Mouse (Mus musculus) stomach, postnatal 0 days (tissue): ENCODE measurements at regions not wholly inside any gene's neighbourhood (a gene's known extent, or its start where the extent isn't known, plus 50 kb on each side); places are given as distances from the start of the nearest gene placed in this dataset.

ENCODE experiments used
- ATAC-seq: fragments of 200-750 bp; cut with Nextera tagmentation; 2 replicates; pipeline ENCODE4 v1.8.0; 2017; ENCODE audit not compliant: low FRiP score, low TSS enrichment
- DNase-seq: peaks from one replicate; pipeline ENCODE4 v3.0.0-alpha.2; 2016; ENCODE audit warnings: low spot score
- H3K27ac ChIP-seq: fragments of 300-500 bp; sonication (generic); replicated peaks from 2 replicates; pipeline ENCODE4 v1.5.1; 2014; ENCODE audit warnings: mild to moderate bottlenecking, control low read depth
- H3K27me3 ChIP-seq: fragments of 300-500 bp; sonication (generic); 2 replicates; pipeline ENCODE4 v1.6.1; 2014; ENCODE audit warnings: low read length; ENCODE audit not compliant: control insufficient read depth, insufficient read depth
- H3K36me3 ChIP-seq: fragments of 300-500 bp; sonication (generic); 2 replicates; pipeline ENCODE4 v1.6.1; 2014; ENCODE audit warnings: low read length, mixed read lengths; ENCODE audit not compliant: control insufficient read depth, insufficient read depth
- H3K4me1 ChIP-seq: fragments of 300-500 bp; sonication (generic); replicated peaks from 2 replicates; pipeline ENCODE4 v1.6.1; 2014; ENCODE audit warnings: antibody characterized with exemption; ENCODE audit not compliant: control insufficient read depth, insufficient read depth
- H3K4me2 ChIP-seq: fragments of 300-500 bp; sonication (generic); replicated peaks from 2 replicates; pipeline ENCODE4 v1.6.1; 2014; ENCODE audit warnings: low read depth, mild to moderate bottlenecking, control low read depth, moderate library complexity
- H3K4me3 ChIP-seq: fragments of 300-500 bp; sonication (generic); 2 replicates; pipeline ENCODE4 v1.5.1; 2014; ENCODE audit warnings: low read depth, low read length, control low read depth
- H3K9ac ChIP-seq: fragments of 300-500 bp; sonication (generic); 2 replicates; pipeline ENCODE4 v1.6.1; 2014; ENCODE audit warnings: mild to moderate bottlenecking, low read length, control low read depth, mixed read lengths
- H3K9me3 ChIP-seq: fragments of 300-500 bp; sonication (generic); 2 replicates; pipeline ENCODE4 v1.6.1; 2016; ENCODE audit warnings: low read length; ENCODE audit not compliant: control insufficient read depth
- CTCF ChIP-seq: IDR thresholded peaks from 2 replicates; pipeline ENCODE4 v1.5.1; 2016; ENCODE audit warnings: antibody characterized with exemption, low read depth, mild to moderate bottlenecking, moderate library complexity
- EP300 ChIP-seq: optimal IDR thresholded peaks from 2 replicates; pipeline ENCODE3; 2016; ENCODE audit warnings: antibody characterized with exemption
- WGBS: fragments of 180-500 bp; shearing (Covaris S2); extraction: QIAGEN DNeasy Blood & Tissue Kit; methylation state at CpG from one replicate; pipeline ENCODE4 v1.1.7; 2014; 5-methylcytosine and 5-hydroxymethylcytosine counted together

DNA sequence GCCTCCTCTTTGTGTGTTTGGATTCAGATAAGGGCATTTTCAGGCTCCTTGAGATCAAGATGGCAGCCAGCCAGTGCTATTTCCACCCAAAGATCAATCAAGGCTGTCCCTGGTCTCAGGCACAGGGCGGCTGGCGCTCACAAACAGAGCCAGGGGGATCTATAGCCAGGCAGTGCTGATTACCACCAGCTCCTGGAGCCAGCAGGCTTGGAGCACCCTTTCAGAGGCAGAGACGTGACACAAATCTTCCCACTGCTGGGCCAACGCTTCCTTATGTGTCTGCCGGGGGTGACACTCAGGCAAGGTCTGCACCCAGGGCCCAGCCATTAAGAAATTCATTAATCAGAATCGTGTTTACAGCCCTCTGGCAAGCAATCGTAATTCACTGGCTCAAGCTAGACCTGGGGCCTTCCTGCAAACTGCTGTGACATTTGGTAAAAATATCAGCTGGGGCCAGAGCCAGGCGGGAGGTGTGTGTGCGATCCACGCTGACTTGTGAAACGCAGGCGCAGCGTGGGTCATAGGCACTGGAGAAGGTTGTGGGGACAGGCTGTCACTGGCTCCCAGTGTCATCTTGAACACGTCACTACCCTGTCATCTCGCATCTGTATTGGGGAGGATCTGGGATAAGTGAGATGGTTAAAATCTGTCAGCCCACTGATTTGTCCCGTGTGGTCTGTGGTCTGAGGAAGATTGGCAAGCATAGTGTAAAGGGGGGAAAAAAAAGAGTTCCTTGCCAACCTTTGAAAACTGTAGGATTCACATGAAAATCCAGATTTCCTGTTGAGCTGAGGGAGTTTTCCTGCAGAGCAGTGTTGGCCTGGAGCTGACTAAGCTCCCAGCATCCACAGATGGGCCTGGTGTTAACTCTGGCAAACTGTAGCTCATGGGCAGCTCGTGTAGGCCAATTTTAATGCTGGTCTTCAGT, 56.5 kb upstream of the Tle3 start:
- Histone ChIP-seq H3K4me1 (peaks cover 9% of the 10 kb centered on the region; the same call in 1 of the 2 replicates), H3K4me2 (no peak overlapping the region), H3K36me3 (no peaks in the 10 kb centered on the region), H3K9me3 (no peaks in the 10 kb centered on the region), H3K4me3 (no peak overlapping the region), H3K27me3 (no peaks in the 10 kb centered on the region), H3K9ac (no peak overlapping the region), H3K27ac (peak overlapping the region; percentile 24; the same call in 1 of the 2 replicates)
- DNase-seq: no peak
- ATAC-seq: peak; percentile 9; the same call in 1 of the 2 replicates
- TF ChIP-seq CTCF (no peak), EP300 (no peak)
- WGBS: 35% methylated on average over 17 of the region's 17 CpGs

DNA sequence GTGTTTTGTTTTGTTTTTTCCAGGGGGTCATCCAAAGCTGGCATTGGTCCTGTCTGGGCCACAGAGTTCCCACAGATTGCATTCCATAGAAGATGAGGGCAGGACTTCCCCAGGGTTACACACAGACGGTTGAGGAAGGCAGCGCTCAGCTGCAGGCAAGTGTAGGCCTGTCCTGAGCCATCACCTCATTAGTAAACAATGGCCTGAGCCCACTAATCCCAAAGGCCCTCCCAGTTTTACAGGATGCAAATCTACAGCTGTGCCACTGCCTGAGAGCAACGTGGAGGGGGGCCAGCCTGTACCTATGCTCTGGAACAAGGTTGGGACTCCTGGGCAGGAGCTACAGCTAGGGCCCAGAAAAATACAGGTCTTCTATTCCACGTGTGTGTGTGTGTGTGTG, 55.7 kb upstream of the Tle3 start:
- Histone ChIP-seq H3K36me3 (no peaks in the 10 kb centered on the region), H3K4me1 (peaks cover 9% of the 10 kb centered on the region; the same call in 1 of the 2 replicates), H3K27me3 (no peaks in the 10 kb centered on the region), H3K9ac (no peak overlapping the region), H3K4me3 (no peak overlapping the region), H3K9me3 (no peaks in the 10 kb centered on the region), H3K27ac (no peak overlapping the region), H3K4me2 (no peak overlapping the region)
- DNase-seq (no peak), ATAC-seq (no peak)
- no peak for TF ChIP-seq CTCF
- no peak for TF ChIP-seq EP300
- WGBS: 40% methylated on average over 4 of the region's 4 CpGs

DNA sequence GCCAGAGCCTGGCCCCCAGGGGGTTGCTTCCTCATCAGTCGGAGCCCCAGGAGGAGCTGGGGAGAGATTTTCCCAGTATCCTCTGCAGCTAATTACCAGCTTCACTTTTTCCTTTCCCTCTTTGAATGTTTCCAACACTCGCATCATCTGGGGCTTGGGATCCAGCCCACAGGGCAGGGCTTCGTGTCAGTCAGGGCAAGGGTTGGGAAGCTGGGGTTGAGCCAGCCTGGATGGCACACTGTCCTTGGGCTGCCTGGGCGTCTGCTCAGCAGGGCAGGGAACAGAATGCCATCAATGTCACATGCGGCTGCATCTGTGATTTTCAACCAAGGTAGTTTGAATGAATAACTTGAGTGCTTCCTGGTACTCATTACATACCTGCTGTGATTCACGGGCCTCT, 52.4 kb upstream of the Tle3 start:
- H3K9me3 ChIP-seq: no peaks in the 10 kb centered on the region
- TF ChIP-seq EP300 (no peak), CTCF (no peak)
- H3K27ac ChIP-seq: no peak overlapping the region
- H3K36me3 ChIP-seq: no peaks in the 10 kb centered on the region
- no peak for ATAC-seq
- H3K4me2 ChIP-seq: no peak overlapping the region
- no peak for DNase-seq
- 77% methylated on average over 6 of the region's 6 CpGs for WGBS
- H3K27me3 ChIP-seq: peaks cover 2% of the 10 kb centered on the region; the same call in 1 of the 2 replicates
- H3K4me1 ChIP-seq: peaks cover 15% of the 10 kb centered on the region; the same call in 1 of the 2 replicates
- no peak overlapping the region for H3K9ac ChIP-seq
- H3K4me3 ChIP-seq: no peak overlapping the region

DNA sequence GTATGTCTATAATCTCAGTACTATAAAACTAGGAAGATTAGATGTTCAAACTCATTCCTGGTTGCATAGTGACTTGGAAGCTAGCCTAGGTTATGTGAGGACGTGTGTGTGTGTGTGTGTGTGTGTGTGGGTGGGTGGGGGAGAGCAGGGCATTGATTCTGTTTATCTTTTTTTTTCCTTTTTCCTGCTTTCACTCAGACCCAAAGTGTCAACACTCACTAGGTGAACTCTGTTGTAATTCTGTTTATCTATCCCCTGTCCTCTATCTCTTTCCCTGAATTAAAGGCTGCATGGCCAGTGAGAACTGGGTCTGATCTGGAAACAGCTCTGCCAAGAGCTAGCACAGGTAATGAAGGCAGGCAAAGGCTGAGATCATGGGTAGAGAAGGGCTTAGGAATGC, 50.9 kb upstream of the Tle3 start:
- Histone ChIP-seq H3K4me3 (no peak overlapping the region), H3K36me3 (no peaks in the 10 kb centered on the region), H3K9me3 (no peaks in the 10 kb centered on the region), H3K9ac (no peak overlapping the region), H3K4me1 (peaks cover 6% of the 10 kb centered on the region; the same call in 1 of the 2 replicates), H3K4me2 (no peak overlapping the region), H3K27ac (no peak overlapping the region), H3K27me3 (peaks cover 2% of the 10 kb centered on the region; the same call in 1 of the 2 replicates)
- no peak for TF ChIP-seq EP300
- no peak for TF ChIP-seq CTCF
- DNase-seq: no peak
- 48% methylated on average over 1 of the region's 1 CpGs for WGBS
- no peak for ATAC-seq

DNA sequence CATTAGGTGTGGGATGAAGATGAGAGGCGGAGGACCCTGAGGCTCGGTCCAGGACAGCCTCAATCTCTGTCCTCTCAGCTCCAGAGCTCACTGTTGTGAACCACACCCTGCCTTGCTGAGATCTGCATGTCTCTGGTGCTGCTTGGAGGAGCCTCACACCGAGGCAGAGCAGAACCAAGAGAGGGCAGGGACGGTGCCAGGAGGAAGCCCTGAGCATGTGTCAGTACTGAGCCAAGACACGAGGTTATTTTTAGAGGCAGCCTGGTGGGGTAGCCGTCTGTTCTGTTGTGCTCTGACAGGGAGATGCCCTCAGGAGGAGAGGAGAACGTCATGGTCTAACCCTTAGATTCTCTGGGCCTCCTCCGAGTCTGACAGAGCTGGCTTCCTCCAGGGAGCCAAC, 50.3 kb upstream of the Tle3 start:
- DNase-seq (no peak), ATAC-seq (peak; percentile 14; the same call in 1 of the 2 replicates)
- no peak for TF ChIP-seq EP300
- TF ChIP-seq CTCF: no peak
- no peaks in the 10 kb centered on the region for H3K9me3 ChIP-seq
- H3K4me1 ChIP-seq: 0 out of 2 replicates have a peak, but pooled peaks cover 6% of the 10 kb centered on the region
- no peak overlapping the region for H3K4me2 ChIP-seq
- no peak overlapping the region for H3K27ac ChIP-seq
- H3K9ac ChIP-seq: no peak overlapping the region
- H3K4me3 ChIP-seq: no peak overlapping the region
- WGBS: 45% methylated on average over 8 of the region's 8 CpGs
- H3K27me3 ChIP-seq: peaks cover 2% of the 10 kb centered on the region; the same call in 1 of the 2 replicates
- no peaks in the 10 kb centered on the region for H3K36me3 ChIP-seq

DNA sequence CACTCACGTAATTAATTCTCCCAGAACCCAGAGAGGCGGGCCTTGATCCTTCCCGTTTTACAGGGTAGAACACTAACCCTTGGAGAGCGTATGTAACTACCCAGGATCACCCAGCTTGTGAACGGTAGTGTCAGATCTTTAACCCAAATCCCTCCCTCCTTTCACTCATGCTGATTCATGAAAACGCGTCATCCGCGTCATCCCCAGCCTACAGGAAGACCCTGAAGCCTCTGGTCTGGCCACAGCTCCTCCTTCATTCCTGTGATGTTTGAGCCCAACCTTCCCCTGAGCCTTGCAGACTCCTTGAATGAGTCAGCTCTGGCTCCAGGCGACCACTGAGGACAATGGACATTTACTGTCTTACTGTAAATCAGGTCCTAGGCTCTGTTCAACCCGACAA, 49.8 kb upstream of the Tle3 start:
- ATAC-seq (peak; percentile 39; the same call in 1 of the 2 replicates), DNase-seq (no peak)
- WGBS: 61% methylated on average over 11 of the region's 11 CpGs
- Histone ChIP-seq H3K9me3 (no peaks in the 10 kb centered on the region), H3K27me3 (peaks cover 2% of the 10 kb centered on the region; the same call in 1 of the 2 replicates), H3K4me1 (0 out of 2 replicates have a peak, but pooled peaks cover 6% of the 10 kb centered on the region), H3K27ac (no peak overlapping the region), H3K4me2 (no peak overlapping the region), H3K36me3 (no peaks in the 10 kb centered on the region), H3K9ac (no peak overlapping the region), H3K4me3 (no peak overlapping the region)
- no peak for TF ChIP-seq CTCF
